Mouse (Mus musculus): ENCODE data around the gene Fam229a. TPM values are rescaled to one million over a fixed set of nuclear protein-coding genes. Genes with fewer than 3 reads are reported as not detected.

The Fam229a gene
- polyA plus RNA-seq, 1 experiment from 2014 or later, result 1.4 TPM

- Histone ChIP-seq H3K9me3 (ENCODE audit: control insufficient read depth, low read length) (no peaks in the 10 kb centered on the region), H3K4me1 (ENCODE audit: control insufficient read depth, insufficient read depth, low read depth, low read length) (no peaks in the 10 kb centered on the region), H3K9ac (ENCODE audit: low read depth, low read length) (no peak overlapping the region), H3K4me2 (ENCODE audit: low read length) (no peak overlapping the region), H3K36me3 (ENCODE audit: control insufficient read depth, insufficient read depth, low read length) (peaks cover 24% of the 10 kb centered on the region), H3K4me3 (ENCODE audit: low read length) (no peak overlapping the region), H3K27ac (ENCODE audit: low read depth, low read length) (no peak overlapping the region), H3K27me3 (replicated peaks; ENCODE audit: control insufficient read depth, insufficient read depth, low read length) (no peaks in the 10 kb centered on the region)
- ATAC-seq, result no peak
- WGBS, result 92% methylated on average over 1 of the region's 1 CpGs
These were observed 9.9 kb upstream of the Fam229a start for GRCm38 (mm10) chr4:129481090-129481489.

GRCm38 (mm10) chr4:129494681-129495080 lies 3.7 kb downstream of the Fam229a start:
- no peak for ATAC-seq
- Histone ChIP-seq H3K4me1 (ENCODE audit: control insufficient read depth, insufficient read depth, low read depth, low read length) (peaks cover 23% of the 10 kb centered on the region), H3K36me3 (ENCODE audit: control insufficient read depth, insufficient read depth, low read length) (no peaks in the 10 kb centered on the region), H3K4me3 (ENCODE audit: low read length) (no peak overlapping the region), H3K4me2 (ENCODE audit: low read length) (no peak overlapping the region), H3K27ac (ENCODE audit: low read depth, low read length) (no peak overlapping the region), H3K9me3 (ENCODE audit: control insufficient read depth, low read length) (no peaks in the 10 kb centered on the region), H3K9ac (ENCODE audit: low read depth, low read length) (no peak overlapping the region), H3K27me3 (replicated peaks; ENCODE audit: control insufficient read depth, insufficient read depth, low read length) (peaks cover 3% of the 10 kb centered on the region; the same call in 1 of the 2 replicates)
- 66% methylated on average over 7 of the region's 7 CpGs for WGBS

GRCm38 (mm10) chr4:129495672-129496562 lies 4.9 kb downstream of the Fam229a start:
- Histone ChIP-seq H3K4me3 (ENCODE audit: low read length) (peak overlapping the region; percentile 17), H3K9ac (ENCODE audit: low read depth, low read length) (peak overlapping the region; percentile 58), H3K4me2 (ENCODE audit: low read length) (peak overlapping the region; percentile 47), H3K27ac (ENCODE audit: low read depth, low read length) (peak overlapping the region; percentile 84), H3K36me3 (ENCODE audit: control insufficient read depth, insufficient read depth, low read length) (no peaks in the 10 kb centered on the region), H3K27me3 (replicated peaks; ENCODE audit: control insufficient read depth, insufficient read depth, low read length) (peaks cover 3% of the 10 kb centered on the region; the same call in 1 of the 2 replicates), H3K9me3 (ENCODE audit: control insufficient read depth, low read length) (no peaks in the 10 kb centered on the region), H3K4me1 (ENCODE audit: control insufficient read depth, insufficient read depth, low read depth, low read length) (peaks cover 27% of the 10 kb centered on the region)
- 15% methylated on average over 16 of the region's 16 CpGs for WGBS
- ATAC-seq, result peak; percentile 52

GRCm38 (mm10) chr4:129496631-129497030 lies 5.6 kb downstream of the Fam229a start:
- 25% methylated on average over 6 of the region's 6 CpGs for WGBS
- Histone ChIP-seq H3K36me3 (ENCODE audit: control insufficient read depth, insufficient read depth, low read length) (no peaks in the 10 kb centered on the region), H3K4me3 (ENCODE audit: low read length) (peak overlapping the region; percentile 17; the same call in 1 of the 2 replicates), H3K27me3 (replicated peaks; ENCODE audit: control insufficient read depth, insufficient read depth, low read length) (peaks cover under 1% of the 10 kb centered on the region; the same call in 1 of the 2 replicates), H3K4me1 (ENCODE audit: control insufficient read depth, insufficient read depth, low read depth, low read length) (peaks cover 24% of the 10 kb centered on the region), H3K9me3 (ENCODE audit: control insufficient read depth, low read length) (no peaks in the 10 kb centered on the region), H3K27ac (ENCODE audit: low read depth, low read length) (peak overlapping the region; percentile 84), H3K4me2 (ENCODE audit: low read length) (peak overlapping the region; percentile 47), H3K9ac (ENCODE audit: low read depth, low read length) (peak overlapping the region; percentile 58)
- ATAC-seq, result no peak; the same call in 1 of the 2 replicates

GRCm38 (mm10) chr4:129498941-129499340 lies 8.0 kb downstream of the Fam229a start:
- Histone ChIP-seq H3K9me3 (ENCODE audit: control insufficient read depth, low read length) (no peaks in the 10 kb centered on the region), H3K36me3 (ENCODE audit: control insufficient read depth, insufficient read depth, low read length) (no peaks in the 10 kb centered on the region), H3K27me3 (replicated peaks; ENCODE audit: control insufficient read depth, insufficient read depth, low read length) (no peaks in the 10 kb centered on the region), H3K4me1 (ENCODE audit: control insufficient read depth, insufficient read depth, low read depth, low read length) (peaks cover 21% of the 10 kb centered on the region), H3K4me2 (ENCODE audit: low read length) (no peak overlapping the region), H3K27ac (ENCODE audit: low read depth, low read length) (no peak overlapping the region), H3K4me3 (ENCODE audit: low read length) (no peak overlapping the region), H3K9ac (ENCODE audit: low read depth, low read length) (no peak overlapping the region)
- ATAC-seq, result no peak
- 74% methylated on average over 3 of the region's 3 CpGs for WGBS

- ATAC-seq, result no peak
- H3K36me3 ChIP-seq (ENCODE audit: control insufficient read depth, insufficient read depth, low read length), result no peaks in the 10 kb centered on the region
- H3K4me1 ChIP-seq (ENCODE audit: control insufficient read depth, insufficient read depth, low read depth, low read length), result peaks cover 21% of the 10 kb centered on the region
- no peak overlapping the region for H3K4me3 ChIP-seq (ENCODE audit: low read length)
- no peaks in the 10 kb centered on the region for H3K9me3 ChIP-seq (ENCODE audit: control insufficient read depth, low read length)
- H3K4me2 ChIP-seq (ENCODE audit: low read length), result peak overlapping the region; percentile 92
- WGBS, result 75% methylated on average over 8 of the region's 8 CpGs
- H3K27me3 ChIP-seq (replicated peaks; ENCODE audit: control insufficient read depth, insufficient read depth, low read length), result no peaks in the 10 kb centered on the region
- H3K9ac ChIP-seq (ENCODE audit: low read depth, low read length), result peak overlapping the region; percentile 72
- H3K27ac ChIP-seq (ENCODE audit: low read depth, low read length), result no peak overlapping the region
These were observed 9.0 kb downstream of the Fam229a start for GRCm38 (mm10) chr4:129500017-129500416.

- peak overlapping the region; percentile 92 for H3K4me2 ChIP-seq (ENCODE audit: low read length)
- peak overlapping the region; percentile 81 for H3K27ac ChIP-seq (ENCODE audit: low read depth, low read length)
- no peaks in the 10 kb centered on the region for H3K9me3 ChIP-seq (ENCODE audit: control insufficient read depth, low read length)
- peak overlapping the region; percentile 61 for H3K4me3 ChIP-seq (ENCODE audit: low read length)
- ATAC-seq, result peak; percentile 86
- no peaks in the 10 kb centered on the region for H3K36me3 ChIP-seq (ENCODE audit: control insufficient read depth, insufficient read depth, low read length)
- WGBS, result under 1% methylated on average over 48 of the region's 49 CpGs
- peaks cover 19% of the 10 kb centered on the region for H3K4me1 ChIP-seq (ENCODE audit: control insufficient read depth, insufficient read depth, low read depth, low read length)
- no peaks in the 10 kb centered on the region for H3K27me3 ChIP-seq (replicated peaks; ENCODE audit: control insufficient read depth, insufficient read depth, low read length)
- H3K9ac ChIP-seq (ENCODE audit: low read depth, low read length), result peak overlapping the region; percentile 72
These were observed 9.9 kb downstream of the Fam229a start for GRCm38 (mm10) chr4:129500607-129501566.

GRCm38 (mm10) chr4:129502327-129502888 lies 11.4 kb downstream of the Fam229a start:
- no peaks in the 10 kb centered on the region for H3K27me3 ChIP-seq (replicated peaks; ENCODE audit: control insufficient read depth, insufficient read depth, low read length)
- H3K4me3 ChIP-seq (ENCODE audit: low read length), result no peak overlapping the region
- H3K27ac ChIP-seq (ENCODE audit: low read depth, low read length), result no peak overlapping the region
- no peaks in the 10 kb centered on the region for H3K36me3 ChIP-seq (ENCODE audit: control insufficient read depth, insufficient read depth, low read length)
- peaks cover 8% of the 10 kb centered on the region; the same call in 1 of the 2 replicates for H3K4me1 ChIP-seq (ENCODE audit: control insufficient read depth, insufficient read depth, low read depth, low read length)
- no peaks in the 10 kb centered on the region for H3K9me3 ChIP-seq (ENCODE audit: control insufficient read depth, low read length)
- no peak overlapping the region for H3K4me2 ChIP-seq (ENCODE audit: low read length)
- no peak for ATAC-seq
- WGBS, result 76% methylated on average over 9 of the region's 9 CpGs
- H3K9ac ChIP-seq (ENCODE audit: low read depth, low read length), result no peak overlapping the region

Measured in hindbrain, embryonic 16.5 days (tissue).